Mouse (Mus musculus): ENCODE results near the gene Gm49405.

The Gm49405 gene

DNA sequence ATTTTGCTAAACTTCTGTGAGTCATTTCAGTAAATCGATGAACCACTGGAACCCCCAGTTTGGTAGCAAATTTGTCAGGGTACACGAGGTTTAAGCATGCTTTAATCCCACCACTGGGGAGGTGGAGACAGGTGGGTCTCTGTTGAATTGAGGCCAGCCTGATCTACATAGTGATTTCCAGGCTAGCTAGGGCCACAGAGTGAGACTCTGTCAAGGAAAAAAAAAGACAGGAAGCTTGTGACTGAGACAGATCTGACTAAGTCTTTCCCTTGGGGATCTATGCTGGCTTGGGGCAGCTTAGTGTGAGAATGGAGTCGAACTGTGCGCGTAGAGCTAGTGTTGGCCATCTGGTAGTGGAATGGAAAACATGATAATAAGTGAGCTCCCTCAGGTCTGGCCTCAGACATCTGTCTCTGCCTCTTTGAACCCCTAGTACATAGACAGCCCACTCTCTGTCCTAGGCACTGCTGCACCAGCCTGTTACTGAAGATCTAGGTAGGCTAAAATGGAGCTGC is 52.1 kb downstream of the Gm49405 start:
- no peak for DNase-seq

- DNase-seq = no peak
Measured at GRCm38 (mm10) chr19:4054613-4055012, 54.2 kb downstream of the Gm49405 start.
